Mouse (Mus musculus): ENCODE results near the gene Txndc8.

GRCm38 (mm10) chr4:57956029-57956960, 52.6 kb downstream of the Txndc8 start, which contains the start of gene Txn1:
- TF ChIP-seq POLR2A (IDR thresholded peaks at IDR 0.05; ENCODE audit: insufficient read length, low read depth) (peak; percentile 92), POLR2AphosphoS2 (IDR thresholded peaks at IDR 0.05; ENCODE audit: insufficient read length, low read depth) (peak; percentile 93)

Measured in myocyte (in vitro differentiated cells).